Mouse (Mus musculus) kidney, postnatal 0 days (tissue): ENCODE data around the gene Omd. TPM values are rescaled to one million over a fixed set of nuclear protein-coding genes. Genes with fewer than 3 reads are reported as not detected.

Experiments used
- ATAC-seq: fragments of 200-750 bp; cut with Nextera tagmentation; replicated peaks from 2 replicates; pipeline ENCODE4 v1.8.0; 2017; ENCODE audit warnings: low read depth, moderate number of reproducible peaks, moderate TSS enrichment, moderate library complexity; ENCODE audit not compliant: low FRiP score
- DNase-seq: peaks from one replicate; pipeline ENCODE4 v3.0.0-alpha.2; 2016; ENCODE audit warnings: low spot score
- H3K27ac ChIP-seq: fragments of 300-500 bp; sonication (generic); 2 replicates; pipeline ENCODE4 v1.5.1; 2014; ENCODE audit warnings: mild to moderate bottlenecking
- H3K27me3 ChIP-seq: fragments of 300-500 bp; sonication (generic); 2 replicates; pipeline ENCODE4 v1.6.1; 2014; ENCODE audit warnings: low read length, mixed read lengths; ENCODE audit not compliant: insufficient read depth
- H3K36me3 ChIP-seq: fragments of 300-500 bp; sonication (generic); 2 replicates; pipeline ENCODE4 v1.6.1; 2014; ENCODE audit warnings: low read length, mixed read lengths; ENCODE audit not compliant: insufficient read depth
- H3K4me1 ChIP-seq: fragments of 300-500 bp; sonication (generic); replicated peaks from 2 replicates; pipeline ENCODE4 v1.6.1; 2014; ENCODE audit warnings: antibody characterized with exemption, low read length, mixed read lengths; ENCODE audit not compliant: insufficient read depth
- H3K4me2 ChIP-seq: fragments of 300-500 bp; sonication (generic); 2 replicates; pipeline ENCODE4 v1.6.1; 2014; ENCODE audit warnings: mild to moderate bottlenecking, low read length, moderate library complexity, mixed read lengths
- H3K4me3 ChIP-seq: fragments of 300-500 bp; sonication (generic); replicated peaks from 2 replicates; pipeline ENCODE4 v1.5.1; 2014; ENCODE audit warnings: low read depth, low read length
- H3K9ac ChIP-seq: fragments of 300-500 bp; sonication (generic); 2 replicates; pipeline ENCODE4 v1.6.1; 2014; ENCODE audit warnings: low read depth, low read length
- H3K9me3 ChIP-seq: fragments of 300-500 bp; sonication (generic); replicated peaks from 2 replicates; pipeline ENCODE4 v1.6.1; 2016; ENCODE audit warnings: low read length, inconsistent platforms, mixed read lengths
- CTCF ChIP-seq: IDR thresholded peaks from 2 replicates; pipeline ENCODE4 v1.5.1; 2016; ENCODE audit warnings: antibody characterized with exemption, low read depth, mild to moderate bottlenecking, moderate library complexity
- whole genome bisulfite sequencing: fragments of 180-500 bp; shearing (Covaris S2); extraction: QIAGEN DNeasy Blood & Tissue Kit; methylation state at CpG from one replicate; pipeline ENCODE4 v1.1.7; 2014; 5-methylcytosine and 5-hydroxymethylcytosine counted together
- polyA plus RNA-seq: library from polyadenylated mRNA; unstranded; fragments of >200 nt; fragmentation: Nextera tagmentation; extraction: Ambion mirVana; gene quantifications from 2 replicates; pipeline ENCODE4 v1.2.1, GENCODE M21; 2015

Omd gene
- 0.62 and 1.6 TPM in 2 replicates for polyA plus RNA-seq

- no peak within 1 kb of the TSS for H3K4me3 ChIP-seq
- 58% methylated on average over 8 of the region's 8 CpGs for WGBS
- no peak for TF ChIP-seq CTCF
- peak; percentile 88 for DNase-seq
- H3K27me3 ChIP-seq = no peaks in the 10 kb centered on the region
- ATAC-seq = no peak
- H3K4me1 ChIP-seq = no peaks in the 10 kb centered on the region
- H3K9ac ChIP-seq = no peak within 1 kb of the TSS
- H3K36me3 ChIP-seq = no peaks in the 10 kb centered on the region
- 0 out of 2 replicates have a peak within 1 kb of the TSS, but pooled peaks have one; percentile 2 for H3K4me2 ChIP-seq
- H3K9me3 ChIP-seq = no peaks in the 10 kb centered on the region
- H3K27ac ChIP-seq = peak within 1 kb of the TSS; percentile 84
Observed at GRCm38 (mm10) chr13:49581541-49582530, at the start of gene Omd. Gene Omd (plus strand): TSS chr13:49582462.

- no peaks in the 10 kb centered on the region for H3K9me3 ChIP-seq
- no peak for DNase-seq
- H3K4me3 ChIP-seq = no peak overlapping the region
- no peak for TF ChIP-seq CTCF
- H3K9ac ChIP-seq = no peak overlapping the region
- H3K4me2 ChIP-seq = no peak overlapping the region
- WGBS = 94% methylated on average over 1 of the region's 1 CpGs
- H3K27ac ChIP-seq = no peak overlapping the region
- no peaks in the 10 kb centered on the region for H3K36me3 ChIP-seq
- no peaks in the 10 kb centered on the region for H3K4me1 ChIP-seq
- ATAC-seq = no peak
- no peaks in the 10 kb centered on the region for H3K27me3 ChIP-seq
Observed at GRCm38 (mm10) chr13:49536946-49537345, 45.3 kb upstream of the Omd start.

- H3K36me3 ChIP-seq = no peaks in the 10 kb centered on the region
- no peak overlapping the region for H3K9ac ChIP-seq
- 81% methylated on average over 1 of the region's 1 CpGs for WGBS
- no peak overlapping the region for H3K27ac ChIP-seq
- H3K4me1 ChIP-seq = no peaks in the 10 kb centered on the region
- H3K4me3 ChIP-seq = no peak overlapping the region
- no peak for TF ChIP-seq CTCF
- H3K4me2 ChIP-seq = no peak overlapping the region
- ATAC-seq (no peak), DNase-seq (peak; percentile 53)
- no peaks in the 10 kb centered on the region for H3K9me3 ChIP-seq
- H3K27me3 ChIP-seq = no peaks in the 10 kb centered on the region
Observed at GRCm38 (mm10) chr13:49538693-49539092, 43.6 kb upstream of the Omd start.

GRCm38 (mm10) chr13:49544279-49544678, 38.0 kb upstream of the Omd start, which contains the start of gene Aspn:
Gene Aspn (plus strand): TSS chr13:49544443.
- no peak within 1 kb of the TSS for H3K27ac ChIP-seq
- H3K9ac ChIP-seq = no peak within 1 kb of the TSS
- no peak within 1 kb of the TSS for H3K4me2 ChIP-seq
- WGBS = 59% methylated on average over 3 of the region's 3 CpGs
- H3K4me1 ChIP-seq = no peaks in the 10 kb centered on the region
- no peaks in the 10 kb centered on the region for H3K36me3 ChIP-seq
- TF ChIP-seq CTCF = no peak
- H3K4me3 ChIP-seq = no peak within 1 kb of the TSS
- H3K9me3 ChIP-seq = no peaks in the 10 kb centered on the region
- ATAC-seq (no peak), DNase-seq (peak; percentile 75)
- H3K27me3 ChIP-seq = no peaks in the 10 kb centered on the region

GRCm38 (mm10) chr13:49545646-49546045, 36.6 kb upstream of the Omd start:
- Histone ChIP-seq H3K4me2 (no peak overlapping the region), H3K27me3 (no peaks in the 10 kb centered on the region), H3K4me3 (no peak overlapping the region), H3K9me3 (no peaks in the 10 kb centered on the region), H3K36me3 (no peaks in the 10 kb centered on the region), H3K27ac (peak overlapping the region; percentile 47; the same call in 1 of the 2 replicates), H3K9ac (no peak overlapping the region), H3K4me1 (no peaks in the 10 kb centered on the region)
- no peak for TF ChIP-seq CTCF
- no peak for ATAC-seq
- 39% methylated on average over 3 of the region's 3 CpGs for WGBS
- peak; percentile 55 for DNase-seq

GRCm38 (mm10) chr13:49546517-49546916, 35.7 kb upstream of the Omd start:
- ATAC-seq = no peak
- TF ChIP-seq CTCF = no peak
- H3K4me1 ChIP-seq = no peaks in the 10 kb centered on the region
- H3K36me3 ChIP-seq = no peaks in the 10 kb centered on the region
- H3K4me3 ChIP-seq = no peak overlapping the region
- H3K27ac ChIP-seq = 0 out of 2 replicates have a peak overlapping the region, but pooled peaks have one; percentile 27
- no peaks in the 10 kb centered on the region for H3K27me3 ChIP-seq
- H3K9me3 ChIP-seq = no peaks in the 10 kb centered on the region
- H3K9ac ChIP-seq = no peak overlapping the region
- 62% methylated on average over 1 of the region's 1 CpGs for WGBS
- peak; percentile 69 for DNase-seq
- 0 out of 2 replicates have a peak overlapping the region, but pooled peaks have one; percentile 3 for H3K4me2 ChIP-seq
